Mouse (Mus musculus): ENCODE measurements around the gene Blm.

DNA sequence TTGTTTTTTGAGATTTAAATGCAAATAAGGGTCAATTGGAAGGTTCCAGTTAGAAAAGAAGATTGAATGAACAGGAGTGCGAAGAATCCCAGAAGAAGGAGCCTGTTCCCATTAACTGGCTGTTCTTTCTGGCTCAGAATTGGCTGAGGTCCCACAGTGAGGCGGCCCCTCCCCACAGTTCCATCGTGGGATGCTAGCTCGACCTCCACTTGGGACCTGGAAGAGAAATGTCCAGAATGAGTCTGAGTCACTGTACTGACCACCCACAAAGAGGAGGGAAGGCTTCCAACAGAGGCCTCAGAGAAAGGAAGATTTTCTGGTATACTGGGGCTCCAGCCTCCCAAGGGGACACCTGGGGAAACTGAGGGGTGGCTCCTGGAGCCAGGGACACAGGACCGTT, 23.7 kb upstream of the Blm start:
- TF ChIP-seq CTCF (IDR thresholded peaks at IDR 0.05; ENCODE audit: low read depth) (no peak), EP300 (IDR thresholded peaks at IDR 0.05; ENCODE audit: low read depth) (no peak)
